ENCODE assay signal across 35 mouse cellular contexts in genomic region chr6:53477501-53477900, GRCm38 (mm10).
"Had no signal": no experiment of that assay in that cellular context is flagged by ENCODE, and none has a peak within 500 bp of the region (broad histone marks: within the 10 kb centered on the region; RNA-seq: fewer than 3 reads in every experiment).

No protein-coding gene starts in this region.

- H3K36me3 ChIP-seq: heart, embryonic 10.5 days; heart, embryonic 12.5 days; heart, embryonic 13.5 days; heart, embryonic 15.5 days; hindbrain, embryonic 10.5 days; hindbrain, embryonic 12.5 days; hindbrain, embryonic 13.5 days; hindbrain, embryonic 15.5 days; intestine, embryonic 15.5 days; kidney, embryonic 15.5 days had no signal

- H3K27me3 ChIP-seq: heart, embryonic 12.5 days; heart, embryonic 13.5 days; heart, embryonic 15.5 days; hindbrain, embryonic 12.5 days; hindbrain, embryonic 13.5 days; hindbrain, embryonic 15.5 days; intestine, embryonic 15.5 days; kidney, embryonic 15.5 days had no signal

- H3K4me2 ChIP-seq: heart, embryonic 11.5 days; heart, embryonic 12.5 days; heart, embryonic 13.5 days; heart, embryonic 15.5 days; hindbrain, embryonic 12.5 days; hindbrain, embryonic 13.5 days; hindbrain, embryonic 14.5 days; hindbrain, embryonic 15.5 days; intestine, embryonic 15.5 days; kidney, embryonic 15.5 days had no signal

- DNase-seq: heart, postnatal 10 days; heart, postnatal 14 days; heart, postnatal 36 days; heart, postnatal 4 days; kidney, adult 11 months; kidney, adult 18-20 months; kidney, adult 2 months; kidney, adult 8-10 months; kidney, adult 9 months; kidney, postnatal 10 days; kidney, postnatal 14 days; kidney, postnatal 25 days; kidney, postnatal 36 days; kidney, postnatal 4 days; layer of hippocampus, adult 9-11 months; layer of hippocampus, postnatal 36 days had no signal

- H3K9me3 ChIP-seq: heart, embryonic 10.5 days; heart, embryonic 12.5 days; heart, embryonic 13.5 days; heart, embryonic 15.5 days; hindbrain, embryonic 10.5 days; hindbrain, embryonic 12.5 days; hindbrain, embryonic 13.5 days; hindbrain, embryonic 15.5 days; intestine, embryonic 15.5 days; kidney, embryonic 15.5 days had no signal

- ATAC-seq: hindbrain, embryonic 16.5 days; hindbrain, postnatal 0 days; inflammation-experienced regulatory T-cells, adult 6 months; intestine, embryonic 15.5 days; intestine, postnatal 0 days had no signal

- H3K9ac ChIP-seq: heart, embryonic 12.5 days; heart, embryonic 13.5 days; heart, embryonic 15.5 days; hindbrain, embryonic 12.5 days; hindbrain, embryonic 13.5 days; hindbrain, embryonic 14.5 days; hindbrain, embryonic 15.5 days; intestine, embryonic 15.5 days; kidney, embryonic 15.5 days had no signal

- H3K4me3 ChIP-seq: heart, embryonic 10.5 days; heart, embryonic 12.5 days; heart, embryonic 13.5 days; heart, embryonic 15.5 days; hindbrain, embryonic 10.5 days; hindbrain, embryonic 12.5 days; hindbrain, embryonic 13.5 days; hindbrain, embryonic 15.5 days; intestine, embryonic 15.5 days; kidney, embryonic 15.5 days; layer of hippocampus, adult 2 months; left cerebral cortex, adult 2 months had no signal

- H3K4me1 ChIP-seq: heart, embryonic 10.5 days; heart, embryonic 12.5 days; heart, embryonic 13.5 days; heart, embryonic 15.5 days; hindbrain, embryonic 12.5 days; hindbrain, embryonic 13.5 days; hindbrain, embryonic 15.5 days; intestine, embryonic 15.5 days had no signal

- H3K27ac ChIP-seq: heart, embryonic 10.5 days; heart, embryonic 13.5 days; heart, embryonic 15.5 days; hindbrain, embryonic 10.5 days; hindbrain, embryonic 12.5 days; hindbrain, embryonic 13.5 days; hindbrain, embryonic 14.5 days; hindbrain, embryonic 15.5 days; hindbrain, postnatal 0 days; intestine, embryonic 15.5 days; kidney, embryonic 15.5 days; kidney, postnatal 0 days; layer of hippocampus, adult 2 months; left cerebral cortex, adult 2 months had no signal
